In genomic region chr11:116674616-116675379, GRCm38 (mm10) we compare ENCODE assay signal across 14 mouse cellular contexts. TPM values are rescaled to one million over a fixed set of nuclear protein-coding genes. Genes with fewer than 3 reads are reported as not detected.
DNase-seq lines count a peak whose midpoint lies in the region; ATAC-seq and TF ChIP-seq lines count a peak whose summit lies in the region.
"Had no signal": no experiment of that assay in that cellular context is flagged by ENCODE, and none has a peak within 500 bp of the region (broad histone marks: within the 10 kb centered on the region; RNA-seq: fewer than 3 reads in every experiment).

No protein-coding gene starts in this region.

- no peaks in the 10 kb centered on the region for H3K27me3 ChIP-seq in kidney, embryonic 16.5 days (ENCODE audit: insufficient read depth, low read length)
- H3K27me3 ChIP-seq: embryonic facial prominence, embryonic 15.5 days; liver, embryonic 15.5 days had no signal

- intact Hi-C loops in gastrocnemius, adult 2 months (cut with DNase I) = no loop called here

- H3K9me3 ChIP-seq in kidney, embryonic 16.5 days (ENCODE audit: low read length) = no peaks in the 10 kb centered on the region
- H3K9me3 ChIP-seq: embryonic facial prominence, embryonic 15.5 days; liver, embryonic 15.5 days; midbrain, embryonic 10.5 days had no signal

- H3K9ac ChIP-seq in kidney, embryonic 16.5 days (replicated peaks; ENCODE audit: low read length) = no peak overlapping the region
- H3K9ac ChIP-seq: embryonic facial prominence, embryonic 15.5 days; liver, embryonic 15.5 days had no signal

- H3K4me2 ChIP-seq in kidney, embryonic 16.5 days (replicated peaks; ENCODE audit: low read depth, low read length) = no peak overlapping the region
- H3K4me2 ChIP-seq: embryonic facial prominence, embryonic 15.5 days had no signal

- peaks cover 31% of the 10 kb centered on the region for H3K4me1 ChIP-seq in kidney, embryonic 16.5 days (ENCODE audit: insufficient read depth, low read length)

- 51% methylated on average over 7 of the region's 7 CpGs for WGBS in kidney, embryonic 16.5 days

- DNase-seq in gastrocnemius, adult 2 months = peak; percentile 60
- DNase-seq in gastrocnemius, adult 8-10 months (ENCODE audit: low spot score in 2 of 2) = no peak
- DNase-seq in ovary, postnatal 36 days (ENCODE audit: low spot score) = peak; percentile 63
- no peak for DNase-seq in ovary, postnatal 14 days (ENCODE audit: low spot score)
- no peak for DNase-seq in spleen, postnatal 10 days (ENCODE audit: low spot score in 2 of 2)
- no peak for DNase-seq in left cerebral cortex, adult 11 months (ENCODE audit: low spot score)
- DNase-seq in embryo, embryonic 10 days (ENCODE audit: low spot score) = no peak
- DNase-seq: cerebellum, adult 8-10 months had no signal

- H3K36me3 ChIP-seq in kidney, embryonic 16.5 days (ENCODE audit: insufficient read depth, low read length) = peaks cover 60% of the 10 kb centered on the region

- TF ChIP-seq CTCF in gastrocnemius, adult 2 months (IDR thresholded peaks at IDR 0.05) = no peak

- H3K4me3 ChIP-seq in gastrocnemius, adult 2 months = no peak overlapping the region
- H3K4me3 ChIP-seq in kidney, embryonic 16.5 days (ENCODE audit: low read length) = no peak overlapping the region
- H3K4me3 ChIP-seq: embryonic facial prominence, embryonic 15.5 days; liver, embryonic 15.5 days; midbrain, embryonic 10.5 days had no signal

- peak overlapping the region; percentile 63 for H3K27ac ChIP-seq in gastrocnemius, adult 2 months
- peak overlapping the region; percentile 71 for H3K27ac ChIP-seq in kidney, embryonic 16.5 days (ENCODE audit: low read length)
- H3K27ac ChIP-seq: midbrain, embryonic 10.5 days had no signal

- peak; percentile 50 for ATAC-seq in kidney, embryonic 16.5 days (ENCODE audit: low FRiP score, low TSS enrichment)
- ATAC-seq: hindbrain, embryonic 16.5 days had no signal

RNA-seq across cellular contexts. Expression of gene Cygb, which starts 20.7 kb away (rescaled TPM):
- total RNA-seq in gastrocnemius, adult 2 months (2021) = 10 to 100 TPM in 1 of 2 experiments, 1 to 10 TPM in 1; 9.6 to 14.7 TPM
- 10 to 100 TPM in 2 of 4 experiments, 1 to 10 TPM in 2; 6.4 to 14.4 (median 10.1) TPM for total RNA-seq in gastrocnemius, adult 8-10 months (2022)
- polyA plus RNA-seq in kidney, embryonic 16.5 days (2015; fragmentation: Nextera tagmentation; extraction: Ambion mirVana) = 17.0 and 17.5 TPM in 2 replicates

RNA-seq across cellular contexts. Expression of gene Prcd, which starts 21.5 kb away (rescaled TPM):
- 1 to 10 TPM in 1 of 2 experiments, not detected in 1; 1.0 TPM for total RNA-seq in gastrocnemius, adult 2 months (2021)
- under 1 TPM in 2 of 4 experiments, not detected in 2; 0.29 to 0.51 TPM for total RNA-seq in gastrocnemius, adult 8-10 months (2022)
- 1.3 and 1.5 TPM in 2 replicates for polyA plus RNA-seq in kidney, embryonic 16.5 days (2015; fragmentation: Nextera tagmentation; extraction: Ambion mirVana)
- total RNA-seq: neutrophil, adult 5-6 weeks had no signal

RNA-seq across cellular contexts. Expression of gene Rhbdf2, which starts 48.0 kb away (rescaled TPM):
- 10 to 100 TPM; 11.6 to 14.4 TPM for total RNA-seq in gastrocnemius, adult 2 months (2021)
- total RNA-seq in gastrocnemius, adult 8-10 months (2022) = 10 to 100 TPM; 10.6 to 19.9 (median 11.2) TPM
- polyA plus RNA-seq in kidney, embryonic 16.5 days (2015; fragmentation: Nextera tagmentation; extraction: Ambion mirVana) = 11.4 and 12.8 TPM in 2 replicates

Comparison
In these comparisons a context has a peak if more than half of its experiments do, and no peak if none do; other contexts are left out.
1. DNase-seq: peak in gastrocnemius, adult 2 months (single experiment) and ovary, postnatal 36 days (single experiment); none in gastrocnemius, adult 8-10 months (0 of 2), ovary, postnatal 14 days (single experiment), spleen, postnatal 10 days (0 of 2), left cerebral cortex, adult 11 months (single experiment) and embryo, embryonic 10 days (single experiment).